Mouse (Mus musculus) heart, postnatal 36 days (tissue): ENCODE data around the gene Ptges3l. TPM values are rescaled to one million over a fixed set of nuclear protein-coding genes. Genes with fewer than 3 reads are reported as not detected.
"Not testable (repeated sequence)": the region's sequence is repeated elsewhere in the genome, so short reads cannot be mapped to it uniquely, and the experiment has no call there.

ENCODE experiments used
- DNase-seq, 2 experiments: peaks; one replicate each; pipeline ENCODE4 v3.0.0; 2021 to 2022
- intact Hi-C: fragments of 180-260 bp; cut with DNase I; formaldehyde crosslinking; loops from one replicate; pipeline ENCODE4 v1.15.1; 2025
- total RNA-seq, 2 experiments: library from RNA; stranded (reverse); gene quantifications; 2 replicates each; pipeline ENCODE4 v1.2.3; 2021

The Ptges3l gene
- total RNA-seq, 2 experiments from 2014 or later, result 50.6 to 66.9 TPM

GRCm38 (mm10) chr11:101459716-101460115 is 34.6 kb upstream of the Ptges3l start:
- DNase-seq, result no peak
- intact Hi-C loops, result no loop called here

DNA sequence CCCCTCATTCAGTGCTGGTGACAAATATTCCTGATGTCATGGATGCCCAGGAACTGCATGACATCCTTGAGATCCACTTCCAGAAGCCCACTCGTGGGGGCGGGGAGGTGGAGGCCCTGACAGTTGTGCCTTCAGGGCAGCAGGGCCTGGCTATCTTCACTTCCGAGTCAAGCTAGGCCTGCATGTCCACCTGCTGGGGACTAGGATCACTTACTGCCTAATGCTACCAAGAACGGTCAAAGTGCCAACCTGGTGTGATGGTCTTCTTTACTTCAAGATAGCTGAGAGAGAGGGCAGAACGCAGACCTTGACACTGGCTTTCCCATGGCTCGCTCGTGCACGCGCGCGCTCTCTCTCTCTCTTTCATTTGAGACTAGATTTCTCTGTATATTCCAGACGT is 33.1 kb upstream of the Ptges3l start:
- intact Hi-C loops, result no loop called here
- DNase-seq, result no peak

- DNase-seq, result no peak
- intact Hi-C loops, result no loop called here
Measured at GRCm38 (mm10) chr11:101457631-101458030, 32.5 kb upstream of the Ptges3l start.

DNA sequence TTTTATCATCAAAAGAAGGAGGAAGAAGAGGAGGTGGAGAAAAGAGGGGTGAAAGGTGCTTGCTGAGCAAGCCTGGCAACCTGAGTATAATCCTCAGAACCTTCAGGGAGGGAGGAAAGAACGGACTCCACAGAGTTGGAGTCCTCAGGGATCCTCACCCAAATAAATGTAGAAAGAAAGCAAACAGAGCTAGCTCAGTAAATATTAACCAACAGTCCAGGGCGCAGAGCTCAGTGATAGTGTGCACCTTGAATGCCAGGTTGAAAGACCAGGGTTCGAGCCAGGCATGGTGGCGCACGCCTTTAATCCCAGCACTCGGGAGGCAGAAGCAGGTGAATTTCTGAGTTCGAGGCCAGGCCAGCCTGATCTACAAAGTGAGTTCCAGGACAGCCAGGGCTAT is 30.5 kb upstream of the Ptges3l start:
- intact Hi-C loops, result no loop called here
- no peak for DNase-seq

DNA sequence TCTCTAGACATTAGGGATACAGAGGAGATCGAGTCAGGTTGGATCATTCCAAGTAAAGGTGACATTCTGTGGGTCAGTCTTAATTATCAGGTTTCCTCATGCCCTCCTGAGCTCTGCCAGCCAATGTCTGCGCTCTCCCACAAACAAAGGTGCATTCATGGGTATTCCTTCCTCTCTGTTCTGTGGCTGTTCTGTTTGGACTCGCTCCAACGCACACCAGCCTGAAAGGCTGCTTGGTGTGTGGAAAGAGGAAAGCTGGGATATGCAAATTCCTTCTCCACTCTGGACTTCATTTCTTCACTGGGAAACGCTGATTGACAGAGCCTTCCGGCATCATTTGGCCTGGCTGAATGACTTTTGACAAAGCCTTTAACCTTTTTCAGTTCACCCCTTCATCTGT is 29.6 kb upstream of the Ptges3l start:
- intact Hi-C loops, result no loop called here

GRCm38 (mm10) chr11:101452093-101452774 is 27.1 kb upstream of the Ptges3l start:
- intact Hi-C loops, result no loop called here
- no peak for DNase-seq

More for the DNA sequence above, 29.6 kb upstream of the Ptges3l start:
- DNase-seq, result no peak

DNA sequence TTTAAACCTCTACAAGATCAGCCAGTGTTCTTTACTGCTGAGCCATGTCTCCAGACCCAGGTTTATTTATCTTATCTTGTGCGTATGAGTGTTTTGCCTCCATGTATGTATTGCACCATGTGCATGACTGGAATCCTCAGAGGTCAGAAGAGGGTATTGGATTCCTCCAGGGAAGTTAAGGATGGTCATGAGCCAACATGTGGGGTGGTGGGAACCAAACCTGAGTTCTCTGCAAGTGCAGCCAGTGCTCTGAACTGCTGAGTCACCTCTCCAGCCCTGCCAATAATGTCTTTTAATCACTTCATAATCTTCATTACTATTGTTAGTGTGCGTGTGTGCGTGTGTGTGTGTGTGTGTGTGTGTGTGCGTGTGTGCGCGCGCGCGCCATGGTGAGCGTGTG is 26.4 kb upstream of the Ptges3l start:
- intact Hi-C loops, result no loop called here
- DNase-seq, result no peak

- intact Hi-C loops, result no loop called here
- no peak for DNase-seq
Measured at GRCm38 (mm10) chr11:101450394-101450793, 25.3 kb upstream of the Ptges3l start.

DNA sequence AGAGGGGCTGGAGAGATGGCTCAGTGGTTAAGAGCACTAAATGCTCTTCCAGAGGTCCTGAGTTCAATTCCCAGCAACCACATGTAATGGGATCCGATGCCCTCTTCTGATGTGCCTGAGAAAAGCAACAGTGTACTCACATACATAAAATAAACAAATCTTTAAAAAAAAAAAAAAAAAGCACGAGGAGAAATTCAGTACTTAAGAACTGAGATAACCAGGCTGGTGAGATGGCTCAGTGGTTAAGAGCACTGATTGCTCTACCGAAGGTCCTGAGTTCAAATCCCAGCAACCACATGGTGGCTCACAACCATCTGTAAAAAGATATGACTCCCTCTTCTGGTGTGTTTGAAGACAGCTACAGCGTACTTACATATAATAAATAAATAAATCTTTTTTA is 24.5 kb upstream of the Ptges3l start:
- intact Hi-C loops, DNase-seq: not testable (repeated sequence)

- DNase-seq, result no peak
- intact Hi-C loops, result no loop called here
Measured at GRCm38 (mm10) chr11:101448899-101449298, 23.8 kb upstream of the Ptges3l start.

GRCm38 (mm10) chr11:101448274-101448746 is 23.2 kb upstream of the Ptges3l start, which contains the start of gene Ifi35:
Gene Ifi35 (plus strand): TSS chr11:101448407.
- intact Hi-C loops, result no loop called here
- peak; percentile 80 for DNase-seq

DNA sequence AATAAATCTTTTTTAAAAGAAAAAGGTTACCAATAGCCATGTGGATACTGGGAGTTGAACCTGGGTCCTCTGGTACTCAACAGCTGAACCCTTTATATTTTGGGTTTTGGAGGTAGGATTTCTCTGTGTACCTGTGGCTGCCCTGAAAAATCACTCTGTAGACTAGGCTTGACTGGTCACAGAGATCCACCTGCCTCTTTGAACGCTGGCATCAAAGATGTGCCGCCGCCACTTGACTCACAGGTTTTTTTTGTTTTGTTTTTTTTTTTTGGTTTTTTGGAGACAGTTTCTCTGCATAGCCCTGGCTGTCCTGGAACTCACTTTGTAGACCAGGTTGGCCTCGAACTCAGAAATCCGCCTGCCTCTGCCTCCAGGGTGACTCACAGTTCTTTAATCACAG is 22.7 kb upstream of the Ptges3l start:
- DNase-seq, result no peak

GRCm38 (mm10) chr11:101446860-101447259 is 21.7 kb upstream of the Ptges3l start:
- intact Hi-C loops, result not testable (repeated sequence)

More for the DNA sequence above, 22.7 kb upstream of the Ptges3l start:
- intact Hi-C loops, result no loop called here

DNA sequence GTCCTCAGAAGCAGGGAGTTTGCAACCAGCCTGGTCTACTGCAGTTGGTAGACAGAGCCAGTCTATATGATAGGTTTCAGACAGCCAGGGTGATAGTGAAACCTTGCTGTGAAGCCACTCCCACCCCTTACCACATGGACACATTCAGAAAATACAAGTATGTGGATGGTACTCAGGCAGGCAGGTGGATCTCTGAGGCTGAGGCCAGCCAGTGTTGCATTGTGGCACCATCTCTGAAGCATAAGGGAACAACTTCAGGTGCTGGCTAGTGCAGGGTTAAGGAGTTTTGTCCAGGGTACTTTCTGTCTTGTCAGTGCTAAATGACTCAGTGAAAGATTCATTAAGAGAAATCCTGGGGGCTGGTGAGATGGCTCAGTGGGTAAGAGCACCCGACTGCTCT is 21.2 kb upstream of the Ptges3l start:
- no peak for DNase-seq
- intact Hi-C loops, result no loop called here

More at GRCm38 (mm10) chr11:101446860-101447259, 21.7 kb upstream of the Ptges3l start:
- DNase-seq, result not testable (repeated sequence)

DNA sequence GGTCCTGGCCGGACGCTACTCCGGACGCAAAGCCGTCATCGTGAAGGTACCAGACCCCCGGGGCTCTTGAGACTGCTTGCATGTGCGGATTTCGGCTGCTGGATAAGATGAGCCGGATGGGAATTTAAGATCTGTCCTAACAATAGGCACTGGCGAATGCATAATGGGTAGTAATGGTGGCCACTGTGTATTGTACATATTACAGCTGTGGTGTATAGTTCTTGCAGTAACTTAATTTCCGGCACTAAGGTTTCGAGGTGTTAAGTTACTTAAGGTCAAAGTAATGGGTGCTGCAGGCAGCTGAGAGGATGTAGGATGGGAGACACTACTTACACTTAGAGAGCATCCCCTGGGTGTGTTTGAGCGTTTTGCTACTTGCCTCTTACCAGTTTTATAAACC is 17.6 kb upstream of the Ptges3l start:
- no peak for DNase-seq
- intact Hi-C loops, result loop anchor here (2.0 kb wide), 1 partner anchor 24 kb away; the partner anchor contains the start of gene Vat1

DNA sequence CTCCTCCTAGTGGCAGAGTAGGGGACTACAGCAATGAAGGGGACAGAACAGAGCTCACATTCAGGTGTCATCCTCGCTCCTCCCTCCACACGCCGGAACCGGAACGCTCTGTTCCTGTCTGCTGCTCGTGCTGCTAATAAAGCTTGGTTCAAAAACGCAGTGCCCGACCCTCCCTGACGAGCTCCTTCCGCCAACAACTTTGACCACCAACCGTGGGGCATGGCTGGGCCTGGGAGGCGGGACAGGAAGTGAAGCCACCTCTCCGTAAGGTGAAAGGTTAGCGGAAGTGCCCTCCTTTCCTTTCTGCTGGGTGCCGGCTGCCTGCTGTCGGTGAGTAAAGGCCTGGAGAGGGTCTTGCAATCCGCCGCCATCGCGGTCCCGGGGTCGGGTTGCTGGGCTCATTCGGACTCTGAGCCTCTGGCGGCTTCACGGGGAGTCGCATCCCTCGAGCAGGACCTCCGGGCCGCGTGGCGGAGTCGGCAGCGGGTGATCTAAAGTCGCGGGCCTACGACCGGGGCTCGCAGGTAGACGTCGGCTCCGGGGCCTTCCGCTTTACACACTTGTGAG is 17.1 kb upstream of the Ptges3l start, which contains the start of gene Rpl27:
Rpl27 (plus strand) TSS at position 172 of the 567 bp plus-strand sequence.
- peak; percentile 92 for DNase-seq
- intact Hi-C loops, result loop anchor here (2.0 kb wide), 1 partner anchor 25 kb away; the partner anchor contains the start of gene Vat1

DNA sequence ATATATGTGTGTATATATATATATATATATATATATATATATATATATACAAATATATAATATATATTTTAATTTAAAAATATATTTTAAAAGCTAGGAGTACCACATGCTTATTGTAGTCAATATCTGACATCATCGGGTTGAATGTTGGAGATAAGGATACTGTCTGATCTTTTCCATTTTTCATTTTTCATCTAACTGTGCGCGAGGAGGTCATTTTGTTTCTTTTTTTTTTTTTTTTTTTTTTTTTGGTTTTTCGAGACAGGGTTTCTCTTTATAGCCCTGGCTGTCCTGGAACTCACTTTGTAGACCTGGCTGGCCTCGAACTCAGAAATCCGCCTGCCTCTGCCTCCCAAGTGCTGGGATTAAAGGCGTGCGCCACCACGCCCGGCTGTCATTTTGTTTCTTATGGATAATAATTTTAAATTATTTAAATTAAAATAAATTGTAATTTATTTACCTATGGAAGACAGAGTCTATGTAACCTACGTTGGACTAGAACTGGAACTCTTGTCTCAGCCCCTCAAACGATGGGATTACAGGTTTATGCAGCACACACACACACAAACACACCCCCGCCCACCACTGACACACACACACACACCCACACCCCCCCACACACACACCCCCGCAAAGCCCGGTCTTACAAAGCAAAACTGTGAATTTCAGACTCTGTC is 16.5 kb upstream of the Ptges3l start:
- DNase-seq, result not testable (repeated sequence)
- intact Hi-C loops, result loop anchor here (2.0 kb wide), 1 partner anchor 25 kb away; the partner anchor contains the start of gene Vat1

DNA sequence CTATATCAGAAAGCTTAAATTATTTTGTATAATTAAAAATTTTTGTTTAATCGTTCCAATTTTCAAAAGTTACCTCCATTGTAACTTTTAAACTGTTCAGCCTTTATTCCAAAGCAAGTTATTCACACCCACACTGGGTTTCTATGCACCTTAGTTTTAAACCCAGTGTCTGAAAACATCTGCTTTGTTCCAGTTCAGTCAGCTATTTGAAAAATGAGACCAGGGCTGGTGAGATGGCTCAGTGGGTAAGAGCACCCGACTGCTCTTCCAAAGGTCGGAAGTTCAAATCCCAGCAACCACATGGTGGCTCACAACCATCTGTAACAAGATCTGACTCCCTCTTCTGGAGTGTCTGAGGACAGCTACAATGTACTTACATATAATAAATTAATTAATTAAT is 12.9 kb upstream of the Ptges3l start:
- DNase-seq, intact Hi-C loops: not testable (repeated sequence)

DNA sequence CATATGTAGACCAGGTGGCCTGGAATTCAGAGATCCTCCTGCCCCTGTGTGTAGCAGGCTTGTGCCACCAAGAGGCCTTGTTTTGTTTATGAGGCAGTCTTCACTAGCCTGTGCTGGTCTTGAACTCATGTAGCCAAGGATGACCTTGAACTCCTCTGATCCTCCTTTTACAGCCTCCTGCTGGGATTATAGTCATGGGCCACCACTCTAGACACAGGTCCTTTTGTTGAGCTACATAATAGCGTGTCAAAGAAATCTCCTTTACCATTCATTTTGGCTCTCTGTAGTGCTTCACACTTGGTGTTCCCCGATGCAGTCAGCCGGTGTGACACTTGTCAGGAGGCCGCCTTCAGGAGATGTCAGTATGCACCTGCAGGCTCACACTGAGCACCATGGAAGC is 11.8 kb upstream of the Ptges3l start:
- intact Hi-C loops, result no loop called here
- DNase-seq, result no peak

DNA sequence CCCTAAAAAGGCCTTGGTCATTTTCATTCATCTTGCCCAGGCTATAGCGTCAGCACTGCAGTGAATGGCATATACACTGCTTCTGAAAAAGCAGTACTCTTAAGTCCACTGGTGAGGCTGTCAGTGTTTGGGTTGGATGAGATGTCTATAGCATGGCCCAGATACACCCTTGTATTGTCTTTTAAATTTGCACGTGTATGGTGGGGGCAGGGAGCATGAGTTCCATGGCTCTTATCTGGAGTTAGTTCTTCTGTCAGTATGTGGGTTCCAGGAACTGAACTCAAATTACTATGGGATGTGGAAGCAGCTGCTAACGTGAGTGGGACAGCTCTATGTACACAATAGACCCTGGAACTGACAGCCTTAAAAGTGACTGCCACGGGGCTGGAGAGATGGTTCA is 10.7 kb upstream of the Ptges3l start:
- intact Hi-C loops, result no loop called here

DNA sequence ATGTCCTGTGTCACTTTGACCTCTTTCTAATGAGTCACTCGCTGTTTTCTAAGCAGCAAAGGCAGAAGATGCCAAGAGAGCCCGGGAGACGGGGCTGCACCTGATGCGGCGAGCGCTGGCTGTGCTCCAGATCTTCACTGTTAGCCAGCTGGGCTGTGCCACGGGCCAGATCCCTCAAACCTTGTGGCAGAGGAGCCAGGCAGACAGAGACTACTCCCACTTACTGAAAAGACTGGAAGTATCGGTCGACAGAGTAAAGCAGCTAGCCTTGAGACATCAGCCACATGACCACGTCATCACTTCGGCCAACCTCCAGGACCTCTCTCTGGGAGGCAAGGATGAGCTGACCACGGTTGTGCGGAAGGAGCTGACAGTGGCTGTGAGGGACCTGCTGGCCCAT is 8.3 kb upstream of the Ptges3l start:
- intact Hi-C loops, result no loop called here

More for the DNA sequence above, 10.7 kb upstream of the Ptges3l start:
- no peak for DNase-seq

More for the DNA sequence above, 8.3 kb upstream of the Ptges3l start:
- no peak for DNase-seq
